Mouse (Mus musculus) CH12.LX (cell line): Measurements from ENCODE around the gene 1500009L16Rik. TPM values are rescaled to one million over a fixed set of nuclear protein-coding genes. Genes with fewer than 3 reads are reported as not detected.

ENCODE experiments used
- DNase-seq: peaks from one replicate; pipeline ENCODE4 v3.0.0-alpha.2; 2013; ENCODE audit errors: extremely low read depth
- H3K27ac ChIP-seq: 2 replicates; pipeline ENCODE4 v1.5.1; 2012; ENCODE audit warnings: low read depth, mild to moderate bottlenecking, control low read depth, moderate library complexity; ENCODE audit not compliant: insufficient read depth
- H3K27me3 ChIP-seq: replicated peaks from 2 replicates; pipeline ENCODE3; 2012; ENCODE audit warnings: inconsistent platforms
- H3K36me3 ChIP-seq, 2 experiments: replicated peaks in 1 of 2; 2 replicates each; pipeline versions ENCODE3 to v1.6.1; 2012; ENCODE audit warnings: inconsistent platforms in 1 of 2, low read length in 1 of 2, mild to moderate bottlenecking in 1 of 2, mixed read lengths in 1 of 2, moderate library complexity in 1 of 2; ENCODE audit not compliant: control insufficient read depth in 1 of 2, insufficient read depth in 1 of 2
- H3K4me1 ChIP-seq, 2 experiments: 2 replicates each; pipeline ENCODE4 v1.6.1; 2012; ENCODE audit warnings: inconsistent platforms in 1 of 2, moderate library complexity in 1 of 2; ENCODE audit not compliant: insufficient read depth in 2 of 2, control insufficient read depth in 1 of 2
- H3K4me2 ChIP-seq: 2 replicates; pipeline ENCODE4 v1.6.1; 2012; ENCODE audit warnings: low read depth, mild to moderate bottlenecking, control low read depth; ENCODE audit not compliant: poor library complexity, insufficient read depth, severe bottlenecking
- H3K4me3 ChIP-seq, 3 experiments: fragments of 150-350 bp in 1 of 3; sonication (generic) in 1 of 3; replicated peaks in 1 of 3; 2 replicates each; pipeline versions ENCODE3 to v1.5.1; 2011 to 2012; ENCODE audit warnings: low read depth in 2 of 3, low read length in 2 of 3, mild to moderate bottlenecking in 2 of 3, moderate library complexity in 2 of 3, control low read depth in 1 of 3, improper control_type of control experiment in 1 of 3, inconsistent platforms in 1 of 3, mixed read lengths in 1 of 3; ENCODE audit not compliant: poor library complexity in 1 of 3
- H3K79me2 ChIP-seq: replicated peaks from 2 replicates; pipeline ENCODE4 v1.6.1; 2012; ENCODE audit warnings: mild to moderate bottlenecking, moderate library complexity; ENCODE audit not compliant: control insufficient read depth, poor library complexity, insufficient read depth, severe bottlenecking; ENCODE audit errors: extremely low read depth
- H3K9ac ChIP-seq: 2 replicates; pipeline ENCODE4 v1.6.1; 2012; ENCODE audit warnings: low read depth, mild to moderate bottlenecking, control low read depth, moderate library complexity; ENCODE audit not compliant: insufficient read depth
- H3K9me3 ChIP-seq: replicated peaks from 2 replicates; pipeline ENCODE3; 2012; ENCODE audit warnings: low read length, inconsistent platforms, mixed read lengths
- BHLHE40 ChIP-seq: IDR thresholded peaks from 2 replicates; pipeline ENCODE4 v1.6.1; 2011; ENCODE audit warnings: mild to moderate bottlenecking, low read depth, low read length, improper control_type of control experiment
- CHD1 ChIP-seq: IDR thresholded peaks from 2 replicates; pipeline ENCODE4 v1.6.1; 2012; ENCODE audit warnings: low read depth, low read length, improper control_type of control experiment, inconsistent platforms
- CTCF ChIP-seq, 2 experiments: IDR thresholded peaks in 1 of 2; conservative IDR thresholded peaks in 1 of 2; 2 replicates each; pipeline ENCODE4 v1.5.1; 2011 to 2012; ENCODE audit warnings: low read depth in 2 of 2, low read length in 2 of 2, improper control_type of control experiment in 1 of 2, inconsistent platforms in 1 of 2, mild to moderate bottlenecking in 1 of 2, moderate library complexity in 1 of 2
- E2F4 ChIP-seq: IDR thresholded peaks from 2 replicates; pipeline ENCODE4 v1.6.1; 2011; ENCODE audit warnings: low read depth, low read length, improper control_type of control experiment; ENCODE audit not compliant: insufficient replicate concordance
- ELF1 ChIP-seq: IDR thresholded peaks from 2 replicates; pipeline ENCODE4 v1.6.1; 2014; ENCODE audit warnings: low read depth, mild to moderate bottlenecking, inconsistent platforms, low read length, improper control_type of control experiment
- EP300 ChIP-seq: IDR thresholded peaks from 2 replicates; pipeline ENCODE4 v1.6.1; 2011; ENCODE audit warnings: low read length, improper control_type of control experiment
- ETS1 ChIP-seq: conservative IDR thresholded peaks from 2 replicates; pipeline ENCODE4 v1.6.1; 2012; ENCODE audit warnings: low read depth, mild to moderate bottlenecking, inconsistent platforms, low read length, improper control_type of control experiment, moderate library complexity
- GABPA ChIP-seq: IDR thresholded peaks from 2 replicates; pipeline ENCODE4 v1.6.1; 2012; ENCODE audit warnings: low read depth, low read length, improper control_type of control experiment, inconsistent platforms; ENCODE audit not compliant: insufficient replicate concordance
- HCFC1 ChIP-seq: IDR thresholded peaks from 2 replicates; pipeline ENCODE4 v1.6.1; 2012; ENCODE audit warnings: low read depth, mild to moderate bottlenecking, inconsistent platforms, low read length, improper control_type of control experiment
- JUN ChIP-seq: IDR thresholded peaks from 2 replicates; pipeline ENCODE4 v1.6.1; 2011; ENCODE audit warnings: low read depth, mild to moderate bottlenecking, low read length, improper control_type of control experiment, moderate library complexity; ENCODE audit not compliant: insufficient read depth
- KAT2A ChIP-seq: IDR thresholded peaks from 2 replicates; pipeline ENCODE4 v1.6.1; 2012; ENCODE audit warnings: low read length, improper control_type of control experiment, inconsistent platforms; ENCODE audit not compliant: insufficient replicate concordance
- MAFK ChIP-seq: IDR thresholded peaks from 2 replicates; pipeline ENCODE4 v1.6.1; 2011; ENCODE audit warnings: low read length, improper control_type of control experiment; ENCODE audit not compliant: insufficient replicate concordance
- MAX ChIP-seq: IDR thresholded peaks from 2 replicates; pipeline ENCODE4 v1.6.1; 2011; ENCODE audit warnings: low read length, improper control_type of control experiment
- MAZ ChIP-seq: IDR thresholded peaks from 2 replicates; pipeline ENCODE4 v1.6.1; 2012; ENCODE audit warnings: low read depth, mild to moderate bottlenecking, inconsistent platforms, low read length, improper control_type of control experiment, moderate library complexity
- MEF2A ChIP-seq: IDR thresholded peaks from 2 replicates; pipeline ENCODE4 v1.6.1; 2014; ENCODE audit warnings: low read depth, mild to moderate bottlenecking, inconsistent platforms, low read length, improper control_type of control experiment, borderline replicate concordance
- POLR2AphosphoS2 ChIP-seq: IDR thresholded peaks from 2 replicates; pipeline ENCODE4 v1.6.1; 2011; ENCODE audit warnings: low read depth, low read length, improper control_type of control experiment
- RAD21 ChIP-seq: IDR thresholded peaks from 2 replicates; pipeline ENCODE4 v1.6.1; 2011; ENCODE audit warnings: low read depth, mild to moderate bottlenecking, low read length, improper control_type of control experiment, moderate library complexity
- RCOR1 ChIP-seq: conservative IDR thresholded peaks from 2 replicates; pipeline ENCODE4 v1.6.1; 2012; ENCODE audit warnings: low read depth, mild to moderate bottlenecking, inconsistent platforms, low read length, improper control_type of control experiment
- SMC3 ChIP-seq: IDR thresholded peaks from 2 replicates; pipeline ENCODE4 v1.6.1; 2011; ENCODE audit warnings: low read depth, low read length, improper control_type of control experiment
- TBP ChIP-seq: conservative IDR thresholded peaks from 2 replicates; pipeline ENCODE4 v1.6.1; 2011; ENCODE audit warnings: low read depth, low read length, improper control_type of control experiment
- UBTF ChIP-seq: IDR thresholded peaks from 2 replicates; pipeline ENCODE4 v1.6.1; 2012; ENCODE audit warnings: low read depth, mild to moderate bottlenecking, inconsistent platforms, low read length, improper control_type of control experiment, moderate library complexity
- USF1 ChIP-seq: IDR thresholded peaks from 2 replicates; pipeline ENCODE4 v1.6.1; 2014; ENCODE audit warnings: low read depth, mild to moderate bottlenecking, inconsistent platforms, low read length, improper control_type of control experiment
- USF2 ChIP-seq: conservative IDR thresholded peaks from 2 replicates; pipeline ENCODE4 v1.6.1; 2011; ENCODE audit warnings: low read depth, low read length, improper control_type of control experiment
- ZMIZ1 ChIP-seq: IDR thresholded peaks from 2 replicates; pipeline ENCODE4 v1.6.1; 2012; ENCODE audit warnings: low read depth, mild to moderate bottlenecking, inconsistent platforms, low read length, improper control_type of control experiment
- ZNF384 ChIP-seq: IDR thresholded peaks from 2 replicates; pipeline ENCODE4 v1.6.1; 2012; ENCODE audit warnings: low read depth, low read length, improper control_type of control experiment, inconsistent platforms
- dilution Hi-C: fragments of 300-500 bp; cut with MboI; formaldehyde crosslinking; loops from 2 replicates; pipeline ENCODE4 v1.14.3; 2020; ENCODE audit warnings: low sequenced_read_pairs; ENCODE audit not compliant: extremely low pct_unique_long_range_greater_than_20kb, extremely low pct_ligation_motif_present
- in situ Hi-C: fragments of 300-500 bp; cut with MboI; formaldehyde crosslinking; loops from 3 replicates; pipeline ENCODE4 v1.14.3; 2019; ENCODE audit warnings: low sequenced_read_pairs, low pct_ligation_motif_present, low pct_unique_long_range_greater_than_20kb, mixed read lengths
- polyA plus RNA-seq: library from polyadenylated mRNA; unstranded; fragments of >175 nt; gene quantifications from 2 replicates; pipeline ENCODE4 v1.2.1, GENCODE M21; 2012; ENCODE audit warnings: low read depth; ENCODE audit not compliant: insufficient read length
- total RNA-seq, 2 experiments: library from RNA; depleted of rRNA; stranded (reverse); fragments of 300-350 nt in 1 of 2; fragments of >200 nt in 1 of 2; gene quantifications; 2 replicates each; pipeline ENCODE4 v1.2.3; 2012 to 2014

1500009L16Rik gene
- total and polyA plus RNA-seq, 3 experiments, result 0.34 to 1.2 (median 0.89) TPM

GRCm38 (mm10) chr10:83782371-83783120, 59.9 kb downstream of the 1500009L16Rik start:
- no peaks in the 10 kb centered on the region for H3K4me1 ChIP-seq

GRCm38 (mm10) chr10:83785003-83785402, 62.3 kb downstream of the 1500009L16Rik start:
- TF ChIP-seq RAD21 (peak; percentile 54), RCOR1 (no peak), POLR2AphosphoS2 (no peak), E2F4 (no peak), SMC3 (peak; percentile 32), CHD1 (no peak), MAZ (no peak), EP300 (no peak), CTCF (conservative IDR thresholded peaks at IDR 0.05 in 1 of 2, IDR thresholded peaks at IDR 0.05 in 1 of 2; ENCODE audit: low read depth in 2 of 2, low read length in 2 of 2) (peak; percentile 64 to 94), UBTF (no peak), BHLHE40 (no peak)
- dilution Hi-C loops, result no loop called here
- no peaks in the 10 kb centered on the region for H3K36me3 ChIP-seq

More at GRCm38 (mm10) chr10:83782371-83783120, 59.9 kb downstream of the 1500009L16Rik start:
- TF ChIP-seq USF2 (no peak), CHD1 (no peak), ETS1 (no peak), MAFK (no peak), TBP (no peak), UBTF (no peak), ZNF384 (no peak), MAZ (no peak), JUN (no peak), HCFC1 (no peak), ELF1 (no peak), MEF2A (no peak), KAT2A (no peak), GABPA (no peak), MAX (no peak), USF1 (no peak), E2F4 (no peak), ZMIZ1 (no peak)
- H3K27ac ChIP-seq, result no peak overlapping the region
- H3K9ac ChIP-seq, result no peak overlapping the region
- DNase-seq, result no peak
- dilution Hi-C loops (no loop called here), in situ Hi-C loops (no loop called here)
- H3K9me3 ChIP-seq, result peaks cover 16% of the 10 kb centered on the region
- H3K4me3 ChIP-seq, result no peak overlapping the region
- no peaks in the 10 kb centered on the region for H3K27me3 ChIP-seq
- no peak overlapping the region for H3K4me2 ChIP-seq
- H3K36me3 ChIP-seq, result no peaks in the 10 kb centered on the region
- no peaks in the 10 kb centered on the region for H3K79me2 ChIP-seq

More at GRCm38 (mm10) chr10:83785003-83785402, 62.3 kb downstream of the 1500009L16Rik start:
- Histone ChIP-seq H3K9me3 (peaks cover 2% of the 10 kb centered on the region), H3K4me3 (no peak overlapping the region), H3K27me3 (no peaks in the 10 kb centered on the region), H3K4me2 (no peak overlapping the region), H3K9ac (no peak overlapping the region), H3K4me1 (no peaks in the 10 kb centered on the region), H3K79me2 (no peaks in the 10 kb centered on the region), H3K27ac (no peak overlapping the region)
- in situ Hi-C loops, result no loop called here
- peak; percentile 37 for DNase-seq
